Mouse (Mus musculus) CH12.LX (cell line): ENCODE measurements around the gene Imp3. TPM values are rescaled to one million over a fixed set of nuclear protein-coding genes. Genes with fewer than 3 reads are reported as not detected.

Experiments used
- DNase-seq: peaks from one replicate; pipeline ENCODE4 v3.0.0-alpha.2; 2013; ENCODE audit errors: extremely low read depth
- H3K27ac ChIP-seq: 2 replicates; pipeline ENCODE4 v1.5.1; 2012; ENCODE audit warnings: low read depth, mild to moderate bottlenecking, control low read depth, moderate library complexity; ENCODE audit not compliant: insufficient read depth
- H3K27me3 ChIP-seq: replicated peaks from 2 replicates; pipeline ENCODE3; 2012; ENCODE audit warnings: inconsistent platforms
- H3K36me3 ChIP-seq, 2 experiments: replicated peaks in 1 of 2; 2 replicates each; pipeline versions ENCODE3 to v1.6.1; 2012; ENCODE audit warnings: inconsistent platforms in 1 of 2, low read length in 1 of 2, mild to moderate bottlenecking in 1 of 2, mixed read lengths in 1 of 2, moderate library complexity in 1 of 2; ENCODE audit not compliant: control insufficient read depth in 1 of 2, insufficient read depth in 1 of 2
- H3K4me1 ChIP-seq, 2 experiments: 2 replicates each; pipeline ENCODE4 v1.6.1; 2012; ENCODE audit warnings: inconsistent platforms in 1 of 2, moderate library complexity in 1 of 2; ENCODE audit not compliant: insufficient read depth in 2 of 2, control insufficient read depth in 1 of 2
- H3K4me2 ChIP-seq: 2 replicates; pipeline ENCODE4 v1.6.1; 2012; ENCODE audit warnings: low read depth, mild to moderate bottlenecking, control low read depth; ENCODE audit not compliant: poor library complexity, insufficient read depth, severe bottlenecking
- H3K4me3 ChIP-seq, 3 experiments: fragments of 150-350 bp in 1 of 3; sonication (generic) in 1 of 3; replicated peaks in 1 of 3; 2 replicates each; pipeline versions ENCODE3 to v1.5.1; 2011 to 2012; ENCODE audit warnings: low read depth in 2 of 3, low read length in 2 of 3, mild to moderate bottlenecking in 2 of 3, moderate library complexity in 2 of 3, control low read depth in 1 of 3, improper control_type of control experiment in 1 of 3, inconsistent platforms in 1 of 3, mixed read lengths in 1 of 3; ENCODE audit not compliant: poor library complexity in 1 of 3
- H3K79me2 ChIP-seq: replicated peaks from 2 replicates; pipeline ENCODE4 v1.6.1; 2012; ENCODE audit warnings: mild to moderate bottlenecking, moderate library complexity; ENCODE audit not compliant: control insufficient read depth, poor library complexity, insufficient read depth, severe bottlenecking; ENCODE audit errors: extremely low read depth
- H3K9ac ChIP-seq: 2 replicates; pipeline ENCODE4 v1.6.1; 2012; ENCODE audit warnings: low read depth, mild to moderate bottlenecking, control low read depth, moderate library complexity; ENCODE audit not compliant: insufficient read depth
- H3K9me3 ChIP-seq: replicated peaks from 2 replicates; pipeline ENCODE3; 2012; ENCODE audit warnings: low read length, inconsistent platforms, mixed read lengths
- BHLHE40 ChIP-seq: IDR thresholded peaks from 2 replicates; pipeline ENCODE4 v1.6.1; 2011; ENCODE audit warnings: mild to moderate bottlenecking, low read depth, low read length, improper control_type of control experiment
- CHD1 ChIP-seq: IDR thresholded peaks from 2 replicates; pipeline ENCODE4 v1.6.1; 2012; ENCODE audit warnings: low read depth, low read length, improper control_type of control experiment, inconsistent platforms
- CTCF ChIP-seq, 2 experiments: IDR thresholded peaks in 1 of 2; conservative IDR thresholded peaks in 1 of 2; 2 replicates each; pipeline ENCODE4 v1.5.1; 2011 to 2012; ENCODE audit warnings: low read depth in 2 of 2, low read length in 2 of 2, improper control_type of control experiment in 1 of 2, inconsistent platforms in 1 of 2, mild to moderate bottlenecking in 1 of 2, moderate library complexity in 1 of 2
- E2F4 ChIP-seq: IDR thresholded peaks from 2 replicates; pipeline ENCODE4 v1.6.1; 2011; ENCODE audit warnings: low read depth, low read length, improper control_type of control experiment; ENCODE audit not compliant: insufficient replicate concordance
- ETS1 ChIP-seq: conservative IDR thresholded peaks from 2 replicates; pipeline ENCODE4 v1.6.1; 2012; ENCODE audit warnings: low read depth, mild to moderate bottlenecking, inconsistent platforms, low read length, improper control_type of control experiment, moderate library complexity
- GABPA ChIP-seq: IDR thresholded peaks from 2 replicates; pipeline ENCODE4 v1.6.1; 2012; ENCODE audit warnings: low read depth, low read length, improper control_type of control experiment, inconsistent platforms; ENCODE audit not compliant: insufficient replicate concordance
- HCFC1 ChIP-seq: IDR thresholded peaks from 2 replicates; pipeline ENCODE4 v1.6.1; 2012; ENCODE audit warnings: low read depth, mild to moderate bottlenecking, inconsistent platforms, low read length, improper control_type of control experiment
- IRF4 ChIP-seq: IDR thresholded peaks from 2 replicates; pipeline ENCODE4 v1.6.1; 2014; ENCODE audit warnings: low read depth, mild to moderate bottlenecking, inconsistent platforms, low read length, improper control_type of control experiment
- JUN ChIP-seq: IDR thresholded peaks from 2 replicates; pipeline ENCODE4 v1.6.1; 2011; ENCODE audit warnings: low read depth, mild to moderate bottlenecking, low read length, improper control_type of control experiment, moderate library complexity; ENCODE audit not compliant: insufficient read depth
- JUND ChIP-seq: conservative IDR thresholded peaks from 2 replicates; pipeline ENCODE4 v1.6.1; 2011; ENCODE audit warnings: low read depth, low read length, improper control_type of control experiment
- MAFK ChIP-seq: IDR thresholded peaks from 2 replicates; pipeline ENCODE4 v1.6.1; 2011; ENCODE audit warnings: low read length, improper control_type of control experiment; ENCODE audit not compliant: insufficient replicate concordance
- MEF2A ChIP-seq: IDR thresholded peaks from 2 replicates; pipeline ENCODE4 v1.6.1; 2014; ENCODE audit warnings: low read depth, mild to moderate bottlenecking, inconsistent platforms, low read length, improper control_type of control experiment, borderline replicate concordance
- MXI1 ChIP-seq: IDR thresholded peaks from 2 replicates; pipeline ENCODE4 v1.6.1; 2011; ENCODE audit warnings: mild to moderate bottlenecking, low read depth, low read length, improper control_type of control experiment
- MYC ChIP-seq: IDR thresholded peaks from 2 replicates; pipeline ENCODE4 v1.6.1; 2011; ENCODE audit warnings: low read depth, mild to moderate bottlenecking, improper control_type of control experiment, low read length
- NELFE ChIP-seq: IDR thresholded peaks from 2 replicates; pipeline ENCODE4 v1.6.1; 2011; ENCODE audit warnings: low read depth, low read length, improper control_type of control experiment
- NRF1 ChIP-seq: IDR thresholded peaks from 2 replicates; pipeline ENCODE4 v1.6.1; 2014; ENCODE audit warnings: low read depth, mild to moderate bottlenecking, inconsistent platforms, low read length, improper control_type of control experiment, moderate library complexity
- PAX5 ChIP-seq: IDR thresholded peaks from 2 replicates; pipeline ENCODE4 v1.6.1; 2012; ENCODE audit warnings: low read length, inconsistent platforms, mixed read lengths
- POLR2A ChIP-seq: IDR thresholded peaks from 2 replicates; pipeline ENCODE4 v1.6.1; 2011; ENCODE audit warnings: low read depth, mild to moderate bottlenecking, improper control_type of control experiment, low read length
- RAD21 ChIP-seq: IDR thresholded peaks from 2 replicates; pipeline ENCODE4 v1.6.1; 2011; ENCODE audit warnings: low read depth, mild to moderate bottlenecking, low read length, improper control_type of control experiment, moderate library complexity
- RCOR1 ChIP-seq: conservative IDR thresholded peaks from 2 replicates; pipeline ENCODE4 v1.6.1; 2012; ENCODE audit warnings: low read depth, mild to moderate bottlenecking, inconsistent platforms, low read length, improper control_type of control experiment
- SIN3A ChIP-seq: IDR thresholded peaks from 2 replicates; pipeline ENCODE4 v1.6.1; 2012; ENCODE audit warnings: low read length, improper control_type of control experiment, inconsistent platforms
- SMC3 ChIP-seq: IDR thresholded peaks from 2 replicates; pipeline ENCODE4 v1.6.1; 2011; ENCODE audit warnings: low read depth, low read length, improper control_type of control experiment
- TCF12 ChIP-seq: IDR thresholded peaks from 2 replicates; pipeline ENCODE4 v1.6.1; 2014; ENCODE audit warnings: low read depth, mild to moderate bottlenecking, inconsistent platforms, low read length, improper control_type of control experiment
- UBTF ChIP-seq: IDR thresholded peaks from 2 replicates; pipeline ENCODE4 v1.6.1; 2012; ENCODE audit warnings: low read depth, mild to moderate bottlenecking, inconsistent platforms, low read length, improper control_type of control experiment, moderate library complexity
- USF1 ChIP-seq: IDR thresholded peaks from 2 replicates; pipeline ENCODE4 v1.6.1; 2014; ENCODE audit warnings: low read depth, mild to moderate bottlenecking, inconsistent platforms, low read length, improper control_type of control experiment
- USF2 ChIP-seq: conservative IDR thresholded peaks from 2 replicates; pipeline ENCODE4 v1.6.1; 2011; ENCODE audit warnings: low read depth, low read length, improper control_type of control experiment
- ZC3H11A ChIP-seq: IDR thresholded peaks from 2 replicates; pipeline ENCODE4 v1.6.1; 2012; ENCODE audit warnings: low read depth, mild to moderate bottlenecking, inconsistent platforms, low read length, improper control_type of control experiment
- ZKSCAN1 ChIP-seq: IDR thresholded peaks from 2 replicates; pipeline ENCODE4 v1.6.1; 2012; ENCODE audit warnings: low read depth, inconsistent platforms, low read length, improper control_type of control experiment, borderline replicate concordance
- ZNF384 ChIP-seq: IDR thresholded peaks from 2 replicates; pipeline ENCODE4 v1.6.1; 2012; ENCODE audit warnings: low read depth, low read length, improper control_type of control experiment, inconsistent platforms
- dilution Hi-C: fragments of 300-500 bp; cut with MboI; formaldehyde crosslinking; loops from 2 replicates; pipeline ENCODE4 v1.14.3; 2020; ENCODE audit warnings: low sequenced_read_pairs; ENCODE audit not compliant: extremely low pct_unique_long_range_greater_than_20kb, extremely low pct_ligation_motif_present
- in situ Hi-C: fragments of 300-500 bp; cut with MboI; formaldehyde crosslinking; loops from 3 replicates; pipeline ENCODE4 v1.14.3; 2019; ENCODE audit warnings: low sequenced_read_pairs, low pct_ligation_motif_present, low pct_unique_long_range_greater_than_20kb, mixed read lengths
- polyA plus RNA-seq: library from polyadenylated mRNA; unstranded; fragments of >175 nt; gene quantifications from 2 replicates; pipeline ENCODE4 v1.2.1, GENCODE M21; 2012; ENCODE audit warnings: low read depth; ENCODE audit not compliant: insufficient read length
- total RNA-seq, 2 experiments: library from RNA; depleted of rRNA; stranded (reverse); fragments of 300-350 nt in 1 of 2; fragments of >200 nt in 1 of 2; gene quantifications; 2 replicates each; pipeline ENCODE4 v1.2.3; 2012 to 2014

The Imp3 gene
- total and polyA plus RNA-seq, 3 experiments = 134 to 197 (median 165) TPM

DNA sequence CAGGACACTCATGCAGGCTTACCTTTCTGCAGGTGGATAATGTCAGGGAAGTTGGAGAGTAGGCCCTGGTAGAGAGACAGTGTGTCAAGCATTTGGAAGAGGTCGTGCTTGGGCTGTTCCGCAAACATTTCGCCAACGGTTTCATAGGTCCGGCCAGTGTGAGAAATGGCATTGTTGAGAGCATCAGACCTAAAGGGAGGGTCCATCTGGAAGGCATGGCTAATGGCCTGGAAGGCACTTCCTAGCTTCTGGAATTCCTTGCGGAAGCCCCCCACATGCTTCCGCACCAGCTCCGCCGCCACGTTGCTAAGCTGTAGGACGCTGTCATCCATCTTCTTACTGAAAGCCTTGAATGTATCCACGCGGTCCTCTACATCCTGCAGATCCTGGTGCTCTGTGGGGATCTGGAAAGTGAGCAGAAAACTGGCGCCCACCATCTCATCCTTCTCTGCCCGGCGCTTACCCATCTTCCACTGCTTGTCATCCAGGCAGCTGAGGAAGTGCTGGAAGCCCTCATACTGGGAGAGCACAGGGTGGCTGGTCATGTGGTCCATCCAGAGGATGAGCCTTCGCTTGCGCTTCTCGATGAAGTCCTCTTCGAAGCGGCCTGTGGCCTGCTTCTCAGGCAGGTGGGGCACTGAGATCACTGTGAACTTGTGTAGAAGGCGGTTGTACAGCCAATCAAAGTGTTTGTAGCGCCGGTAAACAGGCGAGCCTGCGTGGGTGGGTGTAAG is 11.8 kb upstream of the Imp3 start:
- dilution Hi-C loops = no loop called here
- Histone ChIP-seq H3K4me1 (peaks cover 17 to 34% of the 10 kb centered on the region in 2 experiments), H3K9ac (no peak overlapping the region), H3K27me3 (peaks cover 18% of the 10 kb centered on the region), H3K79me2 (no peaks in the 10 kb centered on the region), H3K4me3 (no peak overlapping the region), H3K9me3 (peaks cover 6% of the 10 kb centered on the region), H3K27ac (no peak overlapping the region), H3K36me3 (peaks cover 3 to 45% of the 10 kb centered on the region in 2 experiments), H3K4me2 (0 out of 2 replicates have a peak overlapping the region, but pooled peaks have one; percentile 6)
- TF ChIP-seq UBTF (no peak), E2F4 (no peak), MYC (no peak), ZC3H11A (no peak), ZKSCAN1 (no peak), RAD21 (no peak), NELFE (no peak), TCF12 (no peak), BHLHE40 (no peak), HCFC1 (no peak), JUND (no peak), CTCF (conservative IDR thresholded peaks at IDR 0.05 in 1 of 2, IDR thresholded peaks at IDR 0.05 in 1 of 2; ENCODE audit: low read depth in 2 of 2, low read length in 2 of 2) (no peak), IRF4 (no peak), POLR2A (no peak), NRF1 (no peak), SIN3A (no peak), PAX5 (no peak), USF2 (no peak), ZNF384 (no peak), ETS1 (no peak)
- in situ Hi-C loops = no loop called here
- DNase-seq = no peak

DNA sequence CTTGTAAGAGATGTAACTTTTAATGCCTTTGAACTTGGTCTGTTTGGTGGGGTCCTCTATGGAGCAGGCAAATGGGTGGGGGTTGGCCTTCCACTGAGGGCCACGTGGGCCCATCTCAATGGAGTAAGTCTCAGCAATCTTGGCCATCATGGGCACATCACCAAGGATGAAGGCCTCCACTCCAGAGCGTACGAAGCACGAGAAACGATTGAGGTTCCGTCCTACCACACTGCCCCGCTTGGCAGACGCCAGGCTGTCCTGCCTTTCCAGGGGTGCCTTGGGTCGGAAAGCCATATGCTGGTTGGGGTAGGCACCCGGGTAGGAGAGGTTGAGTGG is 11.3 kb upstream of the Imp3 start:
- H3K4me3 ChIP-seq = no peak overlapping the region
- peaks cover 22% of the 10 kb centered on the region for H3K27me3 ChIP-seq
- H3K79me2 ChIP-seq = no peaks in the 10 kb centered on the region
- H3K9me3 ChIP-seq = peaks cover 6% of the 10 kb centered on the region
- dilution Hi-C loops (no loop called here), in situ Hi-C loops (no loop called here)
- H3K27ac ChIP-seq = no peak overlapping the region
- H3K9ac ChIP-seq = no peak overlapping the region
- no peak overlapping the region for H3K4me2 ChIP-seq
- DNase-seq = no peak
- no peak for TF ChIP-seq MAFK
- TF ChIP-seq BHLHE40 = no peak
- TF ChIP-seq NELFE = no peak
- TF ChIP-seq PAX5 = no peak
- TF ChIP-seq CHD1 = no peak
- TF ChIP-seq SMC3 = no peak
- no peak for TF ChIP-seq ZC3H11A
- no peak for TF ChIP-seq RCOR1
- no peak for TF ChIP-seq ETS1
- TF ChIP-seq JUN = no peak
- no peak for TF ChIP-seq MXI1
- TF ChIP-seq UBTF = no peak
- no peak for TF ChIP-seq CTCF (conservative IDR thresholded peaks at IDR 0.05 in 1 of 2, IDR thresholded peaks at IDR 0.05 in 1 of 2; ENCODE audit: low read depth in 2 of 2, low read length in 2 of 2)
- no peak for TF ChIP-seq USF1
- no peak for TF ChIP-seq GABPA
- TF ChIP-seq ZNF384 = no peak
- no peak for TF ChIP-seq MEF2A
- TF ChIP-seq POLR2A = no peak
- H3K4me1 ChIP-seq = peaks cover 17 to 34% of the 10 kb centered on the region in 2 experiments
- peaks cover 3 to 45% of the 10 kb centered on the region in 2 experiments for H3K36me3 ChIP-seq
